Mouse (Mus musculus) CH12.LX (cell line): Measurements from ENCODE around the gene Sec16a. TPM values are rescaled to one million over a fixed set of nuclear protein-coding genes. Genes with fewer than 3 reads are reported as not detected.

Source experiments
- DNase-seq: peaks from one replicate; pipeline ENCODE4 v3.0.0-alpha.2; 2013; ENCODE audit errors: extremely low read depth
- H3K27ac ChIP-seq: 2 replicates; pipeline ENCODE4 v1.5.1; 2012; ENCODE audit warnings: low read depth, mild to moderate bottlenecking, control low read depth, moderate library complexity; ENCODE audit not compliant: insufficient read depth
- H3K27me3 ChIP-seq: replicated peaks from 2 replicates; pipeline ENCODE3; 2012; ENCODE audit warnings: inconsistent platforms
- H3K36me3 ChIP-seq, 2 experiments: replicated peaks in 1 of 2; 2 replicates each; pipeline versions ENCODE3 to v1.6.1; 2012; ENCODE audit warnings: inconsistent platforms in 1 of 2, low read length in 1 of 2, mild to moderate bottlenecking in 1 of 2, mixed read lengths in 1 of 2, moderate library complexity in 1 of 2; ENCODE audit not compliant: control insufficient read depth in 1 of 2, insufficient read depth in 1 of 2
- H3K4me1 ChIP-seq, 2 experiments: 2 replicates each; pipeline ENCODE4 v1.6.1; 2012; ENCODE audit warnings: inconsistent platforms in 1 of 2, moderate library complexity in 1 of 2; ENCODE audit not compliant: insufficient read depth in 2 of 2, control insufficient read depth in 1 of 2
- H3K4me2 ChIP-seq: 2 replicates; pipeline ENCODE4 v1.6.1; 2012; ENCODE audit warnings: low read depth, mild to moderate bottlenecking, control low read depth; ENCODE audit not compliant: poor library complexity, insufficient read depth, severe bottlenecking
- H3K4me3 ChIP-seq, 3 experiments: fragments of 150-350 bp in 1 of 3; sonication (generic) in 1 of 3; replicated peaks in 1 of 3; 2 replicates each; pipeline versions ENCODE3 to v1.5.1; 2011 to 2012; ENCODE audit warnings: low read depth in 2 of 3, low read length in 2 of 3, mild to moderate bottlenecking in 2 of 3, moderate library complexity in 2 of 3, control low read depth in 1 of 3, improper control_type of control experiment in 1 of 3, inconsistent platforms in 1 of 3, mixed read lengths in 1 of 3; ENCODE audit not compliant: poor library complexity in 1 of 3
- H3K79me2 ChIP-seq: replicated peaks from 2 replicates; pipeline ENCODE4 v1.6.1; 2012; ENCODE audit warnings: mild to moderate bottlenecking, moderate library complexity; ENCODE audit not compliant: control insufficient read depth, poor library complexity, insufficient read depth, severe bottlenecking; ENCODE audit errors: extremely low read depth
- H3K9ac ChIP-seq: 2 replicates; pipeline ENCODE4 v1.6.1; 2012; ENCODE audit warnings: low read depth, mild to moderate bottlenecking, control low read depth, moderate library complexity; ENCODE audit not compliant: insufficient read depth
- H3K9me3 ChIP-seq: replicated peaks from 2 replicates; pipeline ENCODE3; 2012; ENCODE audit warnings: low read length, inconsistent platforms, mixed read lengths
- E2F4 ChIP-seq: IDR thresholded peaks from 2 replicates; pipeline ENCODE4 v1.6.1; 2011; ENCODE audit warnings: low read depth, low read length, improper control_type of control experiment; ENCODE audit not compliant: insufficient replicate concordance
- ETS1 ChIP-seq: conservative IDR thresholded peaks from 2 replicates; pipeline ENCODE4 v1.6.1; 2012; ENCODE audit warnings: low read depth, mild to moderate bottlenecking, inconsistent platforms, low read length, improper control_type of control experiment, moderate library complexity
- GABPA ChIP-seq: IDR thresholded peaks from 2 replicates; pipeline ENCODE4 v1.6.1; 2012; ENCODE audit warnings: low read depth, low read length, improper control_type of control experiment, inconsistent platforms; ENCODE audit not compliant: insufficient replicate concordance
- HCFC1 ChIP-seq: IDR thresholded peaks from 2 replicates; pipeline ENCODE4 v1.6.1; 2012; ENCODE audit warnings: low read depth, mild to moderate bottlenecking, inconsistent platforms, low read length, improper control_type of control experiment
- SIN3A ChIP-seq: IDR thresholded peaks from 2 replicates; pipeline ENCODE4 v1.6.1; 2012; ENCODE audit warnings: low read length, improper control_type of control experiment, inconsistent platforms
- UBTF ChIP-seq: IDR thresholded peaks from 2 replicates; pipeline ENCODE4 v1.6.1; 2012; ENCODE audit warnings: low read depth, mild to moderate bottlenecking, inconsistent platforms, low read length, improper control_type of control experiment, moderate library complexity
- USF1 ChIP-seq: IDR thresholded peaks from 2 replicates; pipeline ENCODE4 v1.6.1; 2014; ENCODE audit warnings: low read depth, mild to moderate bottlenecking, inconsistent platforms, low read length, improper control_type of control experiment
- USF2 ChIP-seq: conservative IDR thresholded peaks from 2 replicates; pipeline ENCODE4 v1.6.1; 2011; ENCODE audit warnings: low read depth, low read length, improper control_type of control experiment
- ZNF384 ChIP-seq: IDR thresholded peaks from 2 replicates; pipeline ENCODE4 v1.6.1; 2012; ENCODE audit warnings: low read depth, low read length, improper control_type of control experiment, inconsistent platforms
- dilution Hi-C: fragments of 300-500 bp; cut with MboI; formaldehyde crosslinking; loops from 2 replicates; pipeline ENCODE4 v1.14.3; 2020; ENCODE audit warnings: low sequenced_read_pairs; ENCODE audit not compliant: extremely low pct_unique_long_range_greater_than_20kb, extremely low pct_ligation_motif_present
- in situ Hi-C: fragments of 300-500 bp; cut with MboI; formaldehyde crosslinking; loops from 3 replicates; pipeline ENCODE4 v1.14.3; 2019; ENCODE audit warnings: low sequenced_read_pairs, low pct_ligation_motif_present, low pct_unique_long_range_greater_than_20kb, mixed read lengths
- polyA plus RNA-seq: library from polyadenylated mRNA; unstranded; fragments of >175 nt; gene quantifications from 2 replicates; pipeline ENCODE4 v1.2.1, GENCODE M21; 2012; ENCODE audit warnings: low read depth; ENCODE audit not compliant: insufficient read length
- total RNA-seq, 2 experiments: library from RNA; depleted of rRNA; stranded (reverse); fragments of 300-350 nt in 1 of 2; fragments of >200 nt in 1 of 2; gene quantifications; 2 replicates each; pipeline ENCODE4 v1.2.3; 2012 to 2014

Sec16a gene
- total and polyA plus RNA-seq, 3 experiments = 22.8 to 38.9 (median 31.8) TPM

- H3K4me1 ChIP-seq = no peaks in the 10 kb centered on the region
- no peak for DNase-seq
- in situ Hi-C loops = no loop called here
- no peaks in the 10 kb centered on the region for H3K79me2 ChIP-seq
- H3K27ac ChIP-seq = no peak within 1 kb of the TSS
- H3K4me2 ChIP-seq = no peak within 1 kb of the TSS
- no peaks in the 10 kb centered on the region for H3K27me3 ChIP-seq
- H3K9ac ChIP-seq = no peak within 1 kb of the TSS
- dilution Hi-C loops = no loop called here
- no peak for TF ChIP-seq USF2
- no peak within 1 kb of the TSS for H3K4me3 ChIP-seq
- no peaks in the 10 kb centered on the region for H3K9me3 ChIP-seq
- H3K36me3 ChIP-seq = peaks cover 33 to 72% of the 10 kb centered on the region in 2 experiments
Observed at GRCm38 (mm10) chr2:26360772-26361171, 84.2 kb downstream of the Sec16a start, which contains the start of gene Card9. Card9 (minus strand) TSS chr2:26360918.

DNA sequence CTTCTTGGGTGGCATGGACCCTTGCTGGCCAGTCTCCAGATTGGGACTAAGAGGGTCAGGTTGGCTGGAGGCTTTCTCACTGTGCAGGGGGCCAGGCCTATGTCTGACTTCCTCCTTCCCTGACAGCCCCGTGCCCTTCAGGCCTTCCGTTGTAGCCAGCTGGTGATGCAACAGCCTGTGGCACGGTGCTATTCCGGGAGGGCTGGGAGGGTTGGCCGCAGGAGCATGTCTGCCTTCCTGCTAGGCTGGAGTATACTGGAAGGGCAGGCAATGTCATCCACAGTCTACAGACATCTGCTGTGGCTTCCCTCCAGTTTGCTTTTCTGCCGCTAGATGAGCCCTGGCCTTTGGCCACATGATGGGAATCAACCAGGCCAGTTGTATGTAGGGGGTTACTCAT lies 85.0 kb downstream of the Sec16a start:
- Histone ChIP-seq H3K4me2 (no peak overlapping the region), H3K36me3 (peaks cover 25 to 69% of the 10 kb centered on the region in 2 experiments), H3K4me1 (no peaks in the 10 kb centered on the region), H3K9ac (no peak overlapping the region), H3K27me3 (no peaks in the 10 kb centered on the region), H3K9me3 (no peaks in the 10 kb centered on the region), H3K79me2 (no peaks in the 10 kb centered on the region), H3K27ac (no peak overlapping the region), H3K4me3 (no peak overlapping the region)
- in situ Hi-C loops (no loop called here), dilution Hi-C loops (no loop called here)
- TF ChIP-seq E2F4 (no peak), USF1 (no peak), ETS1 (no peak), ZNF384 (no peak), SIN3A (no peak), UBTF (no peak), HCFC1 (no peak), GABPA (no peak)
- DNase-seq = no peak

Other genes with a start within 250 kb of the Sec16a start
- gene Lhx3, start 236.9 kb downstream of the Sec16a start, total RNA-seq (2012; rRNA removed) = not detected in 2 replicates
- gene Lhx3, start 236.9 kb downstream of the Sec16a start, total RNA-seq (2014; rRNA removed) = not detected in 2 replicates
- gene Lhx3, start 236.9 kb downstream of the Sec16a start, polyA plus RNA-seq = not detected in 2 replicates
- gene Qsox2, start 207.7 kb downstream of the Sec16a start, total RNA-seq (2012; rRNA removed) = 10.2 and 11.5 TPM in 2 replicates
- gene Qsox2, start 207.7 kb downstream of the Sec16a start, total RNA-seq (2014; rRNA removed) = 9.3 and 9.5 TPM in 2 replicates
- 5.2 and 6.4 TPM in 2 replicates for gene Qsox2, start 207.7 kb downstream of the Sec16a start, polyA plus RNA-seq
- gene Ccdc187, start 150.7 kb downstream of the Sec16a start, total RNA-seq (2012; rRNA removed) = not detected in 2 replicates
- not detected in 2 replicates for gene Ccdc187, start 150.7 kb downstream of the Sec16a start, total RNA-seq (2014; rRNA removed)
- not detected in 2 replicates for gene Ccdc187, start 150.7 kb downstream of the Sec16a start, polyA plus RNA-seq
- 5.4 and 8.1 TPM in 2 replicates for gene Gpsm1, start 129.7 kb downstream of the Sec16a start, total RNA-seq (2012; rRNA removed)
- 2.2 and 3.2 TPM in 2 replicates for gene Gpsm1, start 129.7 kb downstream of the Sec16a start, total RNA-seq (2014; rRNA removed)
- gene Gpsm1, start 129.7 kb downstream of the Sec16a start, polyA plus RNA-seq = 3.0 and 3.6 TPM in 2 replicates
- gene Dnlz, start 93.1 kb downstream of the Sec16a start, total RNA-seq (2012; rRNA removed) = 17.1 and 20.3 TPM in 2 replicates
- 15.1 TPM in 2 replicates for gene Dnlz, start 93.1 kb downstream of the Sec16a start, total RNA-seq (2014; rRNA removed)
- 16.5 and 17.8 TPM in 2 replicates for gene Dnlz, start 93.1 kb downstream of the Sec16a start, polyA plus RNA-seq
- gene Card9, start 84.3 kb downstream of the Sec16a start, total RNA-seq (2012; rRNA removed) = 0.42 and 0.59 TPM in 2 replicates
- gene Card9, start 84.3 kb downstream of the Sec16a start, total RNA-seq (2014; rRNA removed) = 0.15 and 0.32 TPM in 2 replicates
- 0.38 and 0.44 TPM in 2 replicates for gene Card9, start 84.3 kb downstream of the Sec16a start, polyA plus RNA-seq
- 42.7 and 53.3 TPM in 2 replicates for gene Snapc4, start 64.6 kb downstream of the Sec16a start, total RNA-seq (2012; rRNA removed)
- gene Snapc4, start 64.6 kb downstream of the Sec16a start, total RNA-seq (2014; rRNA removed) = 15.3 and 18.0 TPM in 2 replicates
- gene Snapc4, start 64.6 kb downstream of the Sec16a start, polyA plus RNA-seq = 47.1 and 48.0 TPM in 2 replicates
- 41.9 and 56.9 TPM in 2 replicates for gene Entr1, start 55.9 kb downstream of the Sec16a start, total RNA-seq (2012; rRNA removed)
- gene Entr1, start 55.9 kb downstream of the Sec16a start, total RNA-seq (2014; rRNA removed) = 53.8 and 62.3 TPM in 2 replicates
- gene Entr1, start 55.9 kb downstream of the Sec16a start, polyA plus RNA-seq = 51.9 and 57.3 TPM in 2 replicates
- 79.5 and 91.2 TPM in 2 replicates for gene Pmpca, start 55.9 kb downstream of the Sec16a start, total RNA-seq (2012; rRNA removed)
- 73.3 and 74.7 TPM in 2 replicates for gene Pmpca, start 55.9 kb downstream of the Sec16a start, total RNA-seq (2014; rRNA removed)
- 143 and 176 TPM in 2 replicates for gene Pmpca, start 55.9 kb downstream of the Sec16a start, polyA plus RNA-seq
- 9.6 and 12.1 TPM in 2 replicates for gene Inpp5e, start 36.0 kb downstream of the Sec16a start, total RNA-seq (2012; rRNA removed)
- 4.8 and 5.2 TPM in 2 replicates for gene Inpp5e, start 36.0 kb downstream of the Sec16a start, total RNA-seq (2014; rRNA removed)
- gene Inpp5e, start 36.0 kb downstream of the Sec16a start, polyA plus RNA-seq = 10.2 and 13.4 TPM in 2 replicates
- gene Notch1, start 71.4 kb upstream of the Sec16a start, total RNA-seq (2012; rRNA removed) = 11.4 and 13.1 TPM in 2 replicates
- gene Notch1, start 71.4 kb upstream of the Sec16a start, total RNA-seq (2014; rRNA removed) = 0.86 and 0.98 TPM in 2 replicates
- 2.7 and 3.8 TPM in 2 replicates for gene Notch1, start 71.4 kb upstream of the Sec16a start, polyA plus RNA-seq
- gene Egfl7, start 134.8 kb upstream of the Sec16a start, total RNA-seq (2012; rRNA removed) = 35.0 and 39.3 TPM in 2 replicates
- 18.9 and 20.1 TPM in 2 replicates for gene Egfl7, start 134.8 kb upstream of the Sec16a start, total RNA-seq (2014; rRNA removed)
- gene Egfl7, start 134.8 kb upstream of the Sec16a start, polyA plus RNA-seq = 21.4 and 24.7 TPM in 2 replicates
- gene Gm20532, start 141.4 kb upstream of the Sec16a start, total RNA-seq (2012; rRNA removed) = not detected in 2 replicates
- gene Gm20532, start 141.4 kb upstream of the Sec16a start, total RNA-seq (2014; rRNA removed) = not detected in 2 replicates
- gene Gm20532, start 141.4 kb upstream of the Sec16a start, polyA plus RNA-seq = not detected in 2 replicates
- gene Agpat2, start 159.2 kb upstream of the Sec16a start, total RNA-seq (2012; rRNA removed) = 11.1 and 14.2 TPM in 2 replicates
- 8.6 and 10.6 TPM in 2 replicates for gene Agpat2, start 159.2 kb upstream of the Sec16a start, total RNA-seq (2014; rRNA removed)
- gene Agpat2, start 159.2 kb upstream of the Sec16a start, polyA plus RNA-seq = 9.5 TPM in 2 replicates
- gene Fam69b, start 183.2 kb upstream of the Sec16a start, total RNA-seq (2012; rRNA removed) = 0.88 and 1.2 TPM in 2 replicates
- gene Fam69b, start 183.2 kb upstream of the Sec16a start, total RNA-seq (2014; rRNA removed) = 0.16 TPM in 1 of 2 replicates, not detected in the other
- not detected in 2 replicates for gene Fam69b, start 183.2 kb upstream of the Sec16a start, polyA plus RNA-seq
- gene Lcn4, start 226.1 kb upstream of the Sec16a start, total RNA-seq (2012; rRNA removed) = not detected in 2 replicates
- not detected in 2 replicates for gene Lcn4, start 226.1 kb upstream of the Sec16a start, total RNA-seq (2014; rRNA removed)
- gene Lcn4, start 226.1 kb upstream of the Sec16a start, polyA plus RNA-seq = not detected in 2 replicates